Mouse (Mus musculus): ENCODE results near the gene Olfr600. TPM values are rescaled to one million over a fixed set of nuclear protein-coding genes. Genes with fewer than 3 reads are reported as not detected.

Olfr600 gene
- polyA plus RNA-seq (2014; fragmentation: Illumina TruSeq; extraction: RNeasy Lipid Tissue Mini Kit (QIAGEN cat#74804); ENCODE audit: low read depth, low replicate concordance) = not detected

DNA sequence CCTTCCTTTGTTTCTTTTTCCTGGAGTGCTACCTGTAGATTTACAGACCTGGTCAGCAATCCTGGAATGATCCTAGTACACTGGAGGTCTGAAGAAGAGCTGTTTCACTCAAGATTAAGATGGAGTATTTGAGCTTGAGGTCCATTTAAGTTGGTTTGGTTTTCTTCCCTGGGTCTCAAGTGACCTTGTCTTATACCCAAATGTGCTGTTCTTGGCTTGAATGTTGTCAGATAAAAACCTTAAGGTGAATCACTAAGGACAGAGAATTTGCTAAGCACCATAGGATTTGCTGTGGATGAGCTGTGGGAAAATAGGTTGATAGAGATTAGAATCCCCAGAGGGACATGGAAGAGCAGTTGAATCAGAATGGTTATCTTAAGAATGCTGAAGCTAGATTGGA, at the start of gene Olfr600:
Olfr600 (minus strand) TSS at position 101 of the 400 bp plus-strand sequence.

GRCm38 (mm10) chr7:103386077-103386476, 36.6 kb upstream of the Olfr600 start, which contains the start of gene Olfr603:
Olfr603 (minus strand) TSS chr7:103386177.

DNA sequence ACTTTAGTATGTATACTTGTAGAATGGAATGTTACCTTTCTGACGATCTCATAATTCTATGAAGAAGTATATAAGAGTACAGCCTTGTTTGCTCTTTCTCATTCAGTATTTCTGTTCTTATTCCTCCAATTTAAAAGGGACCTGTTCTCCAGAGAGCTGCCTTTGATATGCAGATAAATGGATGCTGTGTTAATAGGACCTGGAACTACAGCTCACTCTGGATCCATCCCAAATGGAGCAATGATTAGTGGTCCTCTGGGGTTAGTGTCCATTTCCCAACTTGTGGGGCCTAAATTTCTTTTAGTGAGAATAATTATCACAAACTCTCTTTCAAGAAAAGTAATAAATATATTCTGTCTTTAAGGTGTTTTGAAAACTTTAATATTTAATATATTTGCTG, 13.1 kb upstream of the Olfr600 start, which contains the start of gene Olfr601:
Olfr601 (minus strand) TSS at position 101 of the 400 bp plus-strand sequence.

GRCm38 (mm10) chr7:103335617-103336016, 13.9 kb downstream of the Olfr600 start, which contains the start of gene Olfr599:
Olfr599 (plus strand) TSS chr7:103335917.

GRCm38 (mm10) chr7:103323268-103323667, 26.2 kb downstream of the Olfr600 start, which contains the start of gene Olfr598:
Olfr598 (plus strand) TSS chr7:103323568.

GRCm38 (mm10) chr7:103316015-103316414, 33.5 kb downstream of the Olfr600 start, which contains the start of gene Olfr597:
Olfr597 (plus strand) TSS chr7:103316315.

DNA sequence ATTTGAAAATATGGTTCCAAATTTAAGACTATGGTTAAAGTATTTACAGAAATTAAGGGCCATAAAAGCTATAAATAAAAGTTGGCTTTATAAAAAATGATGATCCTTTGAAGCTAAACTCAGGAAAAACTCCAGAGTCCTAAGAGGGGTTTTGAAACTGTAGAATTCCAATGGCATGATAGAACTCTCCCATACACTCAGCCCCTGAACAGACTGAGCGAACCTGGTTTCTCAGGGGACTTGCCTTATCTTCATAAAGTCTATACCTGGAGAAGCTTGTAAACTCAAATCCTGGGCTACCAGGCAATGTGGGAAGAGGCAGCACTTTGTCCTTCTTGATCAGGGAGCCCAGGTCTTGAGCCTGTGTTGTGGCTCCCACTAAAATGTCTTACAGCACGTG, 44.1 kb downstream of the Olfr600 start, which contains the start of gene Olfr596:
Olfr596 (plus strand) TSS at position 301 of the 400 bp plus-strand sequence.

Other genes starting within 250 kb of the Olfr600 start
- not detected for gene Olfr586, start 224.0 kb downstream of the Olfr600 start, polyA plus RNA-seq (2014; fragmentation: Illumina TruSeq; extraction: RNeasy Lipid Tissue Mini Kit (QIAGEN cat#74804); ENCODE audit: low read depth, low replicate concordance)
- gene Olfr588-ps1, start 208.8 kb downstream of the Olfr600 start, polyA plus RNA-seq (2014; fragmentation: Illumina TruSeq; extraction: RNeasy Lipid Tissue Mini Kit (QIAGEN cat#74804); ENCODE audit: low read depth, low replicate concordance) = not detected
- not detected for gene Olfr589, start 193.3 kb downstream of the Olfr600 start, polyA plus RNA-seq (2014; fragmentation: Illumina TruSeq; extraction: RNeasy Lipid Tissue Mini Kit (QIAGEN cat#74804); ENCODE audit: low read depth, low replicate concordance)
- gene Olfr591, start 171.3 kb downstream of the Olfr600 start, polyA plus RNA-seq (2014; fragmentation: Illumina TruSeq; extraction: RNeasy Lipid Tissue Mini Kit (QIAGEN cat#74804); ENCODE audit: low read depth, low replicate concordance) = not detected
- not detected for gene Olfr592, start 164.9 kb downstream of the Olfr600 start, polyA plus RNA-seq (2014; fragmentation: Illumina TruSeq; extraction: RNeasy Lipid Tissue Mini Kit (QIAGEN cat#74804); ENCODE audit: low read depth, low replicate concordance)
- not detected for gene Olfr593, start 137.8 kb downstream of the Olfr600 start, polyA plus RNA-seq (2014; fragmentation: Illumina TruSeq; extraction: RNeasy Lipid Tissue Mini Kit (QIAGEN cat#74804); ENCODE audit: low read depth, low replicate concordance)
- not detected for gene Olfr594, start 132.7 kb downstream of the Olfr600 start, polyA plus RNA-seq (2014; fragmentation: Illumina TruSeq; extraction: RNeasy Lipid Tissue Mini Kit (QIAGEN cat#74804); ENCODE audit: low read depth, low replicate concordance)
- not detected for gene Usp17ld, start 97.2 kb downstream of the Olfr600 start, polyA plus RNA-seq (2014; fragmentation: Illumina TruSeq; extraction: RNeasy Lipid Tissue Mini Kit (QIAGEN cat#74804); ENCODE audit: low read depth, low replicate concordance)
- gene Olfr596, start 44.0 kb downstream of the Olfr600 start, polyA plus RNA-seq (2014; fragmentation: Illumina TruSeq; extraction: RNeasy Lipid Tissue Mini Kit (QIAGEN cat#74804); ENCODE audit: low read depth, low replicate concordance) = not detected
- not detected for gene Olfr597, start 33.4 kb downstream of the Olfr600 start, polyA plus RNA-seq (2014; fragmentation: Illumina TruSeq; extraction: RNeasy Lipid Tissue Mini Kit (QIAGEN cat#74804); ENCODE audit: low read depth, low replicate concordance)
- gene Olfr598, start 26.1 kb downstream of the Olfr600 start, polyA plus RNA-seq (2014; fragmentation: Illumina TruSeq; extraction: RNeasy Lipid Tissue Mini Kit (QIAGEN cat#74804); ENCODE audit: low read depth, low replicate concordance) = not detected
- gene Olfr599, start 13.8 kb downstream of the Olfr600 start, polyA plus RNA-seq (2014; fragmentation: Illumina TruSeq; extraction: RNeasy Lipid Tissue Mini Kit (QIAGEN cat#74804); ENCODE audit: low read depth, low replicate concordance) = not detected
- not detected for gene Olfr601, start 13.0 kb upstream of the Olfr600 start, polyA plus RNA-seq (2014; fragmentation: Illumina TruSeq; extraction: RNeasy Lipid Tissue Mini Kit (QIAGEN cat#74804); ENCODE audit: low read depth, low replicate concordance)
- gene Olfr603, start 36.5 kb upstream of the Olfr600 start, polyA plus RNA-seq (2014; fragmentation: Illumina TruSeq; extraction: RNeasy Lipid Tissue Mini Kit (QIAGEN cat#74804); ENCODE audit: low read depth, low replicate concordance) = not detected
- not detected for gene Usp17lc, start 65.4 kb upstream of the Olfr600 start, polyA plus RNA-seq (2014; fragmentation: Illumina TruSeq; extraction: RNeasy Lipid Tissue Mini Kit (QIAGEN cat#74804); ENCODE audit: low read depth, low replicate concordance)
- gene Olfr605, start 95.8 kb upstream of the Olfr600 start, polyA plus RNA-seq (2014; fragmentation: Illumina TruSeq; extraction: RNeasy Lipid Tissue Mini Kit (QIAGEN cat#74804); ENCODE audit: low read depth, low replicate concordance) = not detected
- gene Olfr606, start 99.4 kb upstream of the Olfr600 start, polyA plus RNA-seq (2014; fragmentation: Illumina TruSeq; extraction: RNeasy Lipid Tissue Mini Kit (QIAGEN cat#74804); ENCODE audit: low read depth, low replicate concordance) = not detected
- gene Olfr607, start 114.5 kb upstream of the Olfr600 start, polyA plus RNA-seq (2014; fragmentation: Illumina TruSeq; extraction: RNeasy Lipid Tissue Mini Kit (QIAGEN cat#74804); ENCODE audit: low read depth, low replicate concordance) = not detected
- gene Olfr608, start 120.2 kb upstream of the Olfr600 start, polyA plus RNA-seq (2014; fragmentation: Illumina TruSeq; extraction: RNeasy Lipid Tissue Mini Kit (QIAGEN cat#74804); ENCODE audit: low read depth, low replicate concordance) = not detected
- gene Olfr609, start 148.4 kb upstream of the Olfr600 start, polyA plus RNA-seq (2014; fragmentation: Illumina TruSeq; extraction: RNeasy Lipid Tissue Mini Kit (QIAGEN cat#74804); ENCODE audit: low read depth, low replicate concordance) = not detected
- not detected for gene Olfr610, start 162.5 kb upstream of the Olfr600 start, polyA plus RNA-seq (2014; fragmentation: Illumina TruSeq; extraction: RNeasy Lipid Tissue Mini Kit (QIAGEN cat#74804); ENCODE audit: low read depth, low replicate concordance)
- gene Olfr611, start 171.2 kb upstream of the Olfr600 start, polyA plus RNA-seq (2014; fragmentation: Illumina TruSeq; extraction: RNeasy Lipid Tissue Mini Kit (QIAGEN cat#74804); ENCODE audit: low read depth, low replicate concordance) = not detected
- not detected for gene Olfr612, start 193.0 kb upstream of the Olfr600 start, polyA plus RNA-seq (2014; fragmentation: Illumina TruSeq; extraction: RNeasy Lipid Tissue Mini Kit (QIAGEN cat#74804); ENCODE audit: low read depth, low replicate concordance)
- not detected for gene Olfr613, start 198.4 kb upstream of the Olfr600 start, polyA plus RNA-seq (2014; fragmentation: Illumina TruSeq; extraction: RNeasy Lipid Tissue Mini Kit (QIAGEN cat#74804); ENCODE audit: low read depth, low replicate concordance)
- gene Olfr615, start 206.4 kb upstream of the Olfr600 start, polyA plus RNA-seq (2014; fragmentation: Illumina TruSeq; extraction: RNeasy Lipid Tissue Mini Kit (QIAGEN cat#74804); ENCODE audit: low read depth, low replicate concordance) = not detected
- gene Olfr616, start 219.5 kb upstream of the Olfr600 start, polyA plus RNA-seq (2014; fragmentation: Illumina TruSeq; extraction: RNeasy Lipid Tissue Mini Kit (QIAGEN cat#74804); ENCODE audit: low read depth, low replicate concordance) = not detected
- gene Olfr617, start 223.4 kb upstream of the Olfr600 start, polyA plus RNA-seq (2014; fragmentation: Illumina TruSeq; extraction: RNeasy Lipid Tissue Mini Kit (QIAGEN cat#74804); ENCODE audit: low read depth, low replicate concordance) = not detected
- gene Olfr618, start 240.4 kb upstream of the Olfr600 start, polyA plus RNA-seq (2014; fragmentation: Illumina TruSeq; extraction: RNeasy Lipid Tissue Mini Kit (QIAGEN cat#74804); ENCODE audit: low read depth, low replicate concordance) = not detected

All from kidney, adult 10 weeks (tissue).